Mouse (Mus musculus) CH12.LX (cell line): ENCODE measurements around the gene Prox1.

ENCODE experiments used
- CHD1 ChIP-seq: IDR thresholded peaks from 2 replicates; pipeline ENCODE4 v1.6.1; 2012; ENCODE audit warnings: low read depth, low read length, improper control_type of control experiment, inconsistent platforms
- CTCF ChIP-seq, 2 experiments: IDR thresholded peaks in 1 of 2; conservative IDR thresholded peaks in 1 of 2; 2 replicates each; pipeline ENCODE4 v1.5.1; 2011 to 2012; ENCODE audit warnings: low read depth in 2 of 2, low read length in 2 of 2, improper control_type of control experiment in 1 of 2, inconsistent platforms in 1 of 2, mild to moderate bottlenecking in 1 of 2, moderate library complexity in 1 of 2
- MAX ChIP-seq: IDR thresholded peaks from 2 replicates; pipeline ENCODE4 v1.6.1; 2011; ENCODE audit warnings: low read length, improper control_type of control experiment

DNA sequence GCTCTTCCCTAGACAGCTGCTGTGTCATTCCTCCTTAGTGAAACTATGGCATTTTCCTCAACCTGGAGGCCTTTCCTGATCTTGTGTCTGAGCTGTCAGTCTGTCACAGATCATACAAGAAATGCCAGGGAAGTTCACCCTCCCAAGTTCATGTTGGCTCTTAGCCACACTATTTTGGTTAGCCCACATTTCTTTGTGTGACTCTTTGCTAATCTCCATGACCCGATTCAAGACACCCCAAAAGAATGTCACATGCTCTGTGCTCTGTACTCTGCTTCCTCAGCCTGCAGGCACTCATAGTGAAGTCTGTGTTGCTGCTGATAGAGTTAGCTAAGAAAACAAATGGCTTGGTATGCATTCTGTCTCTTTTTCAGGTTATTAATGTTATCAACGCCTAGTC, 18.6 kb upstream of the Prox1 start:
- no peak for TF ChIP-seq CTCF (conservative IDR thresholded peaks at IDR 0.05 in 1 of 2, IDR thresholded peaks at IDR 0.05 in 1 of 2; ENCODE audit: low read depth in 2 of 2, low read length in 2 of 2)
- no peak for TF ChIP-seq MAX
- no peak for TF ChIP-seq CHD1
